Comparison of ENCODE assay signal across 8 mouse cellular contexts in the genomic region with DNA sequence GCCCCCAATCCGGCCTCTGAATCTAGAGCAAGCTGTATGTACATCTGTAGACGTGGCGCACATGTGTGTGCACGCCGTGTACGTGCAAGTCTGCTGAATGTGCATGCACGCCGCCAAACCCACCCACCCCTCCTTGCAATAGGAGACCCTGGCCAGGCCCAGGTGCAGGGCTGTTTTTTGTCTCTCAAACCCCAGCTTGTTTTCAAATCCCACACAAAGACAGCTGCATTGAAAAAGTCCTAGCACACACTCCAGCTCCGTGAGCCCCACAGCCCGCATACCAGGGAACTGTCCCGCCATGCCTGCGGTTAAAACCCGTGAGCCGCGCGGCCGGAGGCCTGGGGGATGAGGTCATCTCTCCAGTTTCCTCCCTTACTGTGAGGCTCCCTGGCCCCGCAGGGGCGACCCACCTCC. TPM values are rescaled to one million over a fixed set of nuclear protein-coding genes. Genes with fewer than 3 reads are reported as not detected.
DNase-seq lines count a peak whose midpoint lies in the region; ATAC-seq and TF ChIP-seq lines count a peak whose summit lies in the region.

No protein-coding gene starts in this region.

- H3K9ac ChIP-seq in lung, embryonic 15.5 days, result peak overlapping the region; percentile 39
- H3K9ac ChIP-seq in heart, embryonic 11.5 days (ENCODE audit: low read depth, low read length), result peak overlapping the region; percentile 68
- H3K9ac ChIP-seq in stomach, postnatal 0 days (ENCODE audit: low read length), result peak overlapping the region; percentile 18

- peak; percentile 52; the same call in 1 of the 2 replicates for ATAC-seq in lung, embryonic 15.5 days (ENCODE audit: borderline replicate concordance, extremely low read depth, low FRiP score, low TSS enrichment)
- ATAC-seq in heart, embryonic 11.5 days (replicated peaks; ENCODE audit: insufficient number of reproducible peaks, low FRiP score, low TSS enrichment), result peak; percentile 44; the same call in 1 of the 2 replicates
- ATAC-seq in stomach, postnatal 0 days (ENCODE audit: low FRiP score, low TSS enrichment), result peak; percentile 48; the same call in 1 of the 2 replicates

- TF ChIP-seq CTCF in lung, adult 2 months (IDR thresholded peaks at IDR 0.05; ENCODE audit: insufficient read depth, low read length), result no peak
- no peak for TF ChIP-seq CTCF in stomach, postnatal 0 days (IDR thresholded peaks at IDR 0.05; ENCODE audit: low read depth)

- H3K4me3 ChIP-seq in lung, embryonic 15.5 days, result peak overlapping the region; percentile 25; the same call in 1 of the 2 replicates
- H3K4me3 ChIP-seq in lung, adult 2 months (replicated peaks; ENCODE audit: extremely low read depth, low read depth, low read length), result no peak overlapping the region
- peak overlapping the region; percentile 11; the same call in 1 of the 2 replicates for H3K4me3 ChIP-seq in heart, embryonic 11.5 days (ENCODE audit: low read depth, low read length)
- 0 out of 2 replicates have a peak overlapping the region, but pooled peaks have one; percentile 13 for H3K4me3 ChIP-seq in stomach, postnatal 0 days (ENCODE audit: low read depth, low read length)

- WGBS in lung, embryonic 15.5 days, result 20% methylated on average over 19 of the region's 19 CpGs
- 45% methylated on average over 19 of the region's 19 CpGs for WGBS in lung, adult 2 months
- 18% methylated on average over 19 of the region's 19 CpGs for WGBS in heart, embryonic 11.5 days (ENCODE audit: insufficient replicate concordance)
- 32% methylated on average over 19 of the region's 19 CpGs for WGBS in stomach, postnatal 0 days

- H3K27ac ChIP-seq in lung, embryonic 15.5 days, result peak overlapping the region; percentile 77
- peak overlapping the region; percentile 79 for H3K27ac ChIP-seq in heart, embryonic 11.5 days (ENCODE audit: low read depth, low read length)
- peak overlapping the region; percentile 71 for H3K27ac ChIP-seq in stomach, postnatal 0 days (replicated peaks)

- peak overlapping the region; percentile 72 for H3K4me2 ChIP-seq in lung, embryonic 15.5 days
- H3K4me2 ChIP-seq in heart, embryonic 11.5 days, result peak overlapping the region; percentile 66
- peak overlapping the region; percentile 62 for H3K4me2 ChIP-seq in stomach, postnatal 0 days (replicated peaks; ENCODE audit: low read depth)

- H3K4me1 ChIP-seq in lung, embryonic 15.5 days, result peaks cover 17% of the 10 kb centered on the region
- no peaks in the 10 kb centered on the region for H3K4me1 ChIP-seq in lung, adult 2 months (ENCODE audit: control insufficient read depth, insufficient read depth, low read length)
- peaks cover 26% of the 10 kb centered on the region for H3K4me1 ChIP-seq in heart, embryonic 11.5 days (ENCODE audit: control insufficient read depth, insufficient read depth, low read length)
- peaks cover 4% of the 10 kb centered on the region; the same call in 1 of the 2 replicates for H3K4me1 ChIP-seq in stomach, postnatal 0 days (replicated peaks; ENCODE audit: control insufficient read depth, insufficient read depth)

- DNase-seq in lung, adult 2 months, result no peak
- peak; percentile 40 for DNase-seq in adrenal gland, postnatal 25 days
- DNase-seq in liver, result peak; percentile 50
- peak; percentile 44 for DNase-seq in stomach, postnatal 0 days (ENCODE audit: low spot score)
- DNase-seq in urinary bladder, postnatal 25 days (ENCODE audit: low spot score), result no peak
- no peak for DNase-seq in layer of hippocampus, postnatal 36 days

- no peaks in the 10 kb centered on the region for H3K36me3 ChIP-seq in lung, embryonic 15.5 days
- no peaks in the 10 kb centered on the region for H3K36me3 ChIP-seq in heart, embryonic 11.5 days (ENCODE audit: control insufficient read depth, insufficient read depth, low read length)
- no peaks in the 10 kb centered on the region for H3K36me3 ChIP-seq in stomach, postnatal 0 days (ENCODE audit: control insufficient read depth, insufficient read depth, low read length)

- TF ChIP-seq POLR2A in lung, adult 2 months (IDR thresholded peaks at IDR 0.05; ENCODE audit: borderline replicate concordance, extremely low read depth, low read depth, low read length), result no peak

- H3K27me3 ChIP-seq in lung, embryonic 15.5 days, result no peaks in the 10 kb centered on the region
- H3K27me3 ChIP-seq in heart, embryonic 11.5 days (ENCODE audit: control insufficient read depth, insufficient read depth, low read length), result no peaks in the 10 kb centered on the region
- H3K27me3 ChIP-seq in stomach, postnatal 0 days (ENCODE audit: control insufficient read depth, insufficient read depth, low read length), result no peaks in the 10 kb centered on the region

- no peak for TF ChIP-seq EP300 in stomach, postnatal 0 days (optimal IDR thresholded peaks at IDR 0.05)

- H3K9me3 ChIP-seq in lung, embryonic 15.5 days, result no peaks in the 10 kb centered on the region
- no peaks in the 10 kb centered on the region for H3K9me3 ChIP-seq in heart, embryonic 11.5 days (replicated peaks; ENCODE audit: control insufficient read depth, low read length)
- no peaks in the 10 kb centered on the region for H3K9me3 ChIP-seq in stomach, postnatal 0 days (ENCODE audit: control insufficient read depth, low read length)

RNA-seq across cellular contexts. Expression of a gene that starts 48.3 kb away (rescaled TPM):
- 5.5 and 6.0 TPM in 2 replicates for polyA plus RNA-seq in lung, embryonic 15.5 days (2015; fragmentation: Nextera tagmentation; extraction: Ambion mirVana)
- 26.7 and 28.2 TPM in 2 replicates for polyA plus RNA-seq in lung, adult 2 months (2012; rRNA removed)
- total RNA-seq in adrenal gland, postnatal 25 days (2021), result 3.5 and 3.6 TPM in 2 replicates
- polyA plus RNA-seq in heart, embryonic 11.5 days (2014; fragmentation: Nextera tagmentation; extraction: Ambion mirVana), result 9.2 and 12.1 TPM in 2 replicates
- 17.8 and 21.2 TPM in 2 replicates for polyA plus RNA-seq in stomach, postnatal 0 days (2015; fragmentation: Nextera tagmentation; extraction: Ambion mirVana)
- total RNA-seq in layer of hippocampus, postnatal 36 days (2021), result 1 to 10 TPM in 1 of 2 experiments, under 1 TPM in 1; 0.55 to 1.1 TPM

Comparison
In these comparisons a context has a peak if more than half of its experiments do, and no peak if none do; other contexts are left out.
1. H3K9ac ChIP-seq: peak in every context shown above with its lines; median percentile 68 in heart, embryonic 11.5 days; 39 in lung, embryonic 15.5 days; 18 in stomach, postnatal 0 days.
2. DNase-seq: peak in adrenal gland, postnatal 25 days (single experiment), liver (single experiment) and stomach, postnatal 0 days (single experiment); none in lung, adult 2 months (single experiment), urinary bladder, postnatal 25 days (single experiment) and layer of hippocampus, postnatal 36 days (0 of 2).
3. Peak in every context shown above with its lines, with median percentiles within 50 percentile points of each other: ATAC-seq, H3K27ac ChIP-seq and H3K4me2 ChIP-seq.